Comparison of ENCODE assay signal across 24 mouse cellular contexts in the genomic region with DNA sequence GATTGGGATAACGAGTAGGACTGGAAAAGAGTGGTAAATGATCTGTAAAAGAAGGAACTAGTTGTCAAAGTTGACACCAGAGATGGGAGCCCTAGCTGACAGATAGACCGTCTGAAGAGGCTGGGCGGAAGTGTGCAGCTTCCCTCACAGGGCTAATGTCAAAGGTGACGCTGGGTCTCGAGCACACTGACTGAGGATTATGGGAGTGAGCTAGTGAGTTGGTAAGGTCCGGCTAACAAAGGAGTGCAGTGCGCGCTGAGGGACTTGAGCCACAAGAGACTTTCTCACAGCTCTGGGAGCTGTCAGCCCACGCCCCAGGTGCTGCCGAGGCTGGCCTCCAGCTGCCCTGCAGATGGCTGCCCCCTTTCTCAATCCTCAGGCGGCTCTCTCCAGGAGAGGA. TPM values are rescaled to one million over a fixed set of nuclear protein-coding genes. Genes with fewer than 3 reads are reported as not detected.
A peak's percentile ranks its signal among the peaks of the same experiment; 100 is the strongest.
DNase-seq lines count a peak whose midpoint lies in the region; ATAC-seq and TF ChIP-seq lines count a peak whose summit lies in the region.
"Had no signal": no experiment of that assay in that cellular context is flagged by ENCODE, and none has a peak within 500 bp of the region (broad histone marks: within the 10 kb centered on the region; RNA-seq: fewer than 3 reads in every experiment).

No protein-coding gene starts in this region.

- no peak overlapping the region for H3K4me2 ChIP-seq in lung, embryonic 14.5 days
- H3K4me2 ChIP-seq in stomach, postnatal 0 days (replicated peaks; ENCODE audit: low read depth): no peak overlapping the region
- H3K4me2 ChIP-seq: embryonic facial prominence, embryonic 15.5 days; heart, embryonic 12.5 days; hindbrain, embryonic 13.5 days; kidney, embryonic 15.5 days; midbrain, embryonic 11.5 days had no signal

- H3K9me3 ChIP-seq in lung, embryonic 14.5 days (ENCODE audit: low read depth, low read length): no peaks in the 10 kb centered on the region
- no peaks in the 10 kb centered on the region for H3K9me3 ChIP-seq in stomach, postnatal 0 days (ENCODE audit: control insufficient read depth, low read length)
- H3K9me3 ChIP-seq: embryonic facial prominence, embryonic 15.5 days; G1E; hindbrain, embryonic 13.5 days had no signal

- no peaks in the 10 kb centered on the region for H3K27me3 ChIP-seq in lung, embryonic 14.5 days (ENCODE audit: insufficient read depth, low read length)
- no peaks in the 10 kb centered on the region for H3K27me3 ChIP-seq in stomach, postnatal 0 days (ENCODE audit: control insufficient read depth, insufficient read depth, low read length)
- H3K27me3 ChIP-seq: embryonic facial prominence, embryonic 15.5 days; heart, embryonic 12.5 days; hindbrain, embryonic 13.5 days; kidney, embryonic 15.5 days had no signal

- WGBS in lung, embryonic 14.5 days: 15% methylated on average over 11 of the region's 11 CpGs
- 60% methylated on average over 11 of the region's 11 CpGs for whole genome bisulfite sequencing in stomach, postnatal 0 days

- no peak for DNase-seq in lung, embryonic 14.5 days
- DNase-seq in lung, postnatal 10 days: no peak
- DNase-seq in ES-CJ7 (ENCODE audit: low read depth, low spot score): peak; percentile 47
- DNase-seq in stomach, postnatal 0 days (ENCODE audit: low spot score): no peak
- DNase-seq in layer of hippocampus, adult 11-12 months (ENCODE audit: low spot score): no peak
- DNase-seq in left cerebral cortex, adult 8-10 months (ENCODE audit: low spot score in 2 of 2): no peak
- DNase-seq: adrenal gland, adult 8-10 months; cerebellum, adult 8-10 months; gastrocnemius, postnatal 36 days; heart, postnatal 14 days; kidney, postnatal 4 days; spleen, adult 18-20 months; thymus, postnatal 25 days had no signal

- no peak for TF ChIP-seq EP300 in stomach, postnatal 0 days (optimal IDR thresholded peaks at IDR 0.05)

- H3K36me3 ChIP-seq in lung, embryonic 14.5 days (ENCODE audit: insufficient read depth): no peaks in the 10 kb centered on the region
- H3K36me3 ChIP-seq in stomach, postnatal 0 days (ENCODE audit: control insufficient read depth, insufficient read depth, low read length): no peaks in the 10 kb centered on the region
- H3K36me3 ChIP-seq: embryonic facial prominence, embryonic 15.5 days; G1E; heart, embryonic 12.5 days; hindbrain, embryonic 13.5 days; kidney, embryonic 15.5 days had no signal

- peaks cover 21% of the 10 kb centered on the region for H3K4me1 ChIP-seq in lung, embryonic 14.5 days (ENCODE audit: insufficient read depth)
- H3K4me1 ChIP-seq in stomach, postnatal 0 days (replicated peaks; ENCODE audit: control insufficient read depth, insufficient read depth): peaks cover 3% of the 10 kb centered on the region; the same call in 1 of the 2 replicates

- no peak for TF ChIP-seq CTCF in lung, embryonic 14.5 days (IDR thresholded peaks at IDR 0.05; ENCODE audit: low read depth)
- no peak for TF ChIP-seq CTCF in stomach, postnatal 0 days (IDR thresholded peaks at IDR 0.05; ENCODE audit: low read depth)

- no peak overlapping the region for H3K27ac ChIP-seq in lung, embryonic 14.5 days (ENCODE audit: low read depth)
- H3K27ac ChIP-seq in stomach, postnatal 0 days (replicated peaks): peak overlapping the region; percentile 40; the same call in 1 of the 2 replicates
- H3K27ac ChIP-seq: embryonic facial prominence, embryonic 15.5 days; hindbrain, embryonic 13.5 days; kidney, embryonic 15.5 days; liver, embryonic 14.5 days had no signal

- no peak overlapping the region for H3K9ac ChIP-seq in lung, embryonic 14.5 days
- no peak overlapping the region for H3K9ac ChIP-seq in stomach, postnatal 0 days (ENCODE audit: low read length)
- H3K9ac ChIP-seq: embryonic facial prominence, embryonic 15.5 days; heart, embryonic 12.5 days; hindbrain, embryonic 13.5 days; kidney, embryonic 15.5 days; liver, embryonic 14.5 days had no signal

- no peak overlapping the region for H3K4me3 ChIP-seq in lung, embryonic 14.5 days (ENCODE audit: low read depth, low read length)
- no peak overlapping the region for H3K4me3 ChIP-seq in stomach, postnatal 0 days (ENCODE audit: low read depth, low read length)
- H3K4me3 ChIP-seq: embryonic facial prominence, embryonic 15.5 days; heart, embryonic 12.5 days; hindbrain, embryonic 13.5 days; kidney, embryonic 15.5 days had no signal

- 0 out of 2 replicates have a peak, but pooled peaks have one; percentile 15 for ATAC-seq in lung, embryonic 14.5 days (ENCODE audit: insufficient read depth)
- ATAC-seq in granulocyte monocyte progenitor cell, adult 5-6 weeks (replicated peaks; ENCODE audit: poor library complexity, severe bottlenecking): peak; percentile 22; the same call in 1 of the 2 replicates
- ATAC-seq in stomach, postnatal 0 days (ENCODE audit: low FRiP score, low TSS enrichment): no peak
- ATAC-seq: forebrain, embryonic 16.5 days; inflammation-experienced regulatory T-cells, adult 6 months had no signal

RNA-seq across cellular contexts. Expression of a gene that starts 59.1 kb away (rescaled TPM):
- polyA plus RNA-seq in lung, embryonic 14.5 days (2014; fragmentation: Nextera tagmentation; extraction: Ambion mirVana): 4.9 and 5.9 TPM in 2 replicates
- not detected in 2 replicates for total RNA-seq in granulocyte monocyte progenitor cell, adult 5-6 weeks (2014; fragmentation: Nextera tagmentation)
- total RNA-seq in granulocyte monocyte progenitor cell, adult 5-6 weeks (2017): not detected in 2 replicates
- polyA plus RNA-seq in stomach, postnatal 0 days (2015; fragmentation: Nextera tagmentation; extraction: Ambion mirVana): 49.0 and 55.2 TPM in 2 replicates
- 1 to 10 TPM; 2.1 to 3.7 (median 2.4) TPM for total RNA-seq in left cerebral cortex, adult 8-10 months (2022)
- total RNA-seq: monocyte, adult 5-6 weeks had no signal
- polyA plus RNA-seq: G1E had no signal
